Mouse (Mus musculus) myocyte (in vitro differentiated cells): ENCODE measurements around the gene Tnrc6c.

Source experiments
- MAX ChIP-seq: IDR thresholded peaks from one replicate; pipeline ENCODE4 v1.6.1; 2011; ENCODE audit warnings: low read depth, mild to moderate bottlenecking, control low read depth
- POLR2A ChIP-seq: IDR thresholded peaks from one replicate; pipeline ENCODE4 v1.6.1; 2011; ENCODE audit warnings: low read depth, mild to moderate bottlenecking, control low read depth, moderate library complexity; ENCODE audit not compliant: insufficient read length
- SRF ChIP-seq: IDR thresholded peaks from one replicate; pipeline ENCODE4 v1.6.1; 2011; ENCODE audit warnings: low read depth; ENCODE audit not compliant: control insufficient read depth, insufficient read length
- TCF12 ChIP-seq: IDR thresholded peaks from one replicate; pipeline ENCODE4 v1.6.1; 2011; ENCODE audit warnings: mild to moderate bottlenecking, control low read depth; ENCODE audit not compliant: poor library complexity, insufficient read depth, severe bottlenecking
- USF1 ChIP-seq: IDR thresholded peaks from one replicate; pipeline ENCODE4 v1.6.1; 2011; ENCODE audit warnings: low read depth, mild to moderate bottlenecking, control low read depth, moderate library complexity

- TF ChIP-seq POLR2A (no peak), MAX (no peak), SRF (no peak), TCF12 (no peak), USF1 (no peak)
Measured at GRCm38 (mm10) chr11:117652907-117653306, 1.2 kb upstream of the Tnrc6c start.
